Mouse (Mus musculus): ENCODE results near the gene Hist1h4k. TPM values are rescaled to one million over a fixed set of nuclear protein-coding genes. Genes with fewer than 3 reads are reported as not detected.
"Not testable (repeated sequence)": the region's sequence is repeated elsewhere in the genome, so short reads cannot be mapped to it uniquely, and the experiment has no call there.

Hist1h4k gene
- polyA plus RNA-seq, 1 experiment from 2014 or later, result 3.0 TPM

DNA sequence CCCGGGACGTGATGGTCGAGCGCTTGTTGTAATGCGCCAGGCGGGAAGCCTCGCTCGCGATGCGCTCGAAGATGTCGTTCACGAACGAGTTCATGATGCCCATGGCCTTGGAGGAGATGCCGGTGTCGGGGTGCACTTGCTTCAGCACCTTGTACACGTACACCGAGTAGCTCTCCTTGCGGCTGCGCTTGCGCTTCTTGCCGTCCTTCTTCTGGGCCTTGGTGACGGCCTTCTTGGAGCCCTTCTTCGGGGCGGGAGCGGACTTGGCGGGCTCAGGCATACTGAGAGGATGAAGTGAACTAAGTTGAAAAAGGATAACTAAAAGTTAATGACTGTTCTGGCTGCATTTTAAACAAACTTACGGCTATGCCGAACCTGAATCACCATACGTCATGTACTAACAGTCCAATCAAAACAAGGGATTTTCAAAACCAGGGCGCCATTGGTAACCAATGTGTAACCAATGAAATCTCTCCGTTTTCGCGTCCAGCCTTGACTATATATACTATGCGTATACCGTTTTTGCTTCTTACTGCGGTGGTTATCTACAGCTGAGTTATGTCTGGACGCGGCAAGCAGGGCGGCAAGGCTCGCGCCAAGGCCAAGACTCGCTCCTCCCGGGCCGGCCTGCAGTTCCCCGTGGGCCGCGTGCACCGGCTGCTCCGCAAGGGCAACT, 34.3 kb downstream of the Hist1h4k start, which contains the start of the genes Hist1h2bl and Hist1h2ai:
Gene Hist1h2bl (minus strand): TSS at position 280 of the 676 bp plus-strand sequence.
Gene Hist1h2ai (plus strand): TSS at position 559 of the 676 bp plus-strand sequence.
- 0% methylated on average over 36 of the region's 50 CpGs for WGBS
- peaks cover 25% of the 10 kb centered on the region for H3K4me1 ChIP-seq (replicated peaks)
- peak; percentile 92 for ATAC-seq (replicated peaks; ENCODE audit: insufficient number of reproducible peaks, insufficient read depth, low FRiP score, low read depth)

DNA sequence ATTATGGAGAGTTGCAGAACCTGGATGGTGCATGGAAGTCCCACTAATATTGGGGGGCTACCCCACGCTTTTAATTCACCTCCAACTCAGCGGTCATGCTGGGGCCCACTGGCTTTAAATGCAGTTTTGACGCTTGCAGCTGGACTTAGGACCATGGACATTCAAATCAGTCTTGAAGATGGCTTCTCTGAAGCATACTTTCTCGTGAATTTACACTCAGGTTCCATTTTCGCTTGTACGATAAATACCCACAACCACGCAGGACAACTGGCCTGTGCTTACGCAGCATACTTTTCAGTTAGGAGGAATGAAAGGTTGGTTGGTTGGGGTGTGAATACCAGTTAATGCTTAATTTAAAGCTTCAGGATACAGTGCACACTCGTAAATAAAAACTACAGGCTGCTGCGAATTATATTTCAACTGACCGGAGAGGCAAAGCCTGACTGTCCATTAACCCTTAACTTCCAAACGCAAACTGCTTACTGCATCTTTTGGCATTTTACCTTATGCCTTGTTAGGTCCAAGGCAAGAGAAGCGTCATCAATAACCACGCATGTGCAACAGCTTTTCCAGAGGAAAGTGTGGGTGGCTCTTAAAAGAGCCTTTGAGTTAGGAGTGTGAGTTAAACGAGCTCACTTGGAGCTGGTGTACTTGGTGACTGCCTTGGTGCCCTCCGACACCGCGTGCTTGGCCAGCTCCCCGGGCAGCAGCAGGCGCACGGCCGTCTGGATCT, 35.0 kb downstream of the Hist1h4k start:
- H3K4me2 ChIP-seq, result peak overlapping the region; percentile 83
- H3K27me3 ChIP-seq, result no peaks in the 10 kb centered on the region
- peak overlapping the region; percentile 56 for H3K9ac ChIP-seq
- H3K4me1 ChIP-seq (replicated peaks), result peaks cover 23% of the 10 kb centered on the region
- WGBS, result under 1% methylated on average over 22 of the region's 22 CpGs
- H3K36me3 ChIP-seq, result no peaks in the 10 kb centered on the region
- H3K9me3 ChIP-seq (replicated peaks), result no peaks in the 10 kb centered on the region
- H3K27ac ChIP-seq, result peak overlapping the region; percentile 91
- peak overlapping the region; percentile 49 for H3K4me3 ChIP-seq
- ATAC-seq (replicated peaks; ENCODE audit: insufficient number of reproducible peaks, insufficient read depth, low FRiP score, low read depth), result no peak

More for the DNA sequence above, 34.3 kb downstream of the Hist1h4k start, which contains the start of the genes Hist1h2bl and Hist1h2ai:
- Histone ChIP-seq H3K4me2 (peak within 1 kb of the TSS; percentile 83), H3K4me3 (peak within 1 kb of the TSS; percentile 49), H3K9ac (peak within 1 kb of the TSS; percentile 63), H3K27ac (peak within 1 kb of the TSS; percentile 91)
- not testable (repeated sequence) for H3K9me3 ChIP-seq (replicated peaks); H3K27me3 ChIP-seq; H3K36me3 ChIP-seq

DNA sequence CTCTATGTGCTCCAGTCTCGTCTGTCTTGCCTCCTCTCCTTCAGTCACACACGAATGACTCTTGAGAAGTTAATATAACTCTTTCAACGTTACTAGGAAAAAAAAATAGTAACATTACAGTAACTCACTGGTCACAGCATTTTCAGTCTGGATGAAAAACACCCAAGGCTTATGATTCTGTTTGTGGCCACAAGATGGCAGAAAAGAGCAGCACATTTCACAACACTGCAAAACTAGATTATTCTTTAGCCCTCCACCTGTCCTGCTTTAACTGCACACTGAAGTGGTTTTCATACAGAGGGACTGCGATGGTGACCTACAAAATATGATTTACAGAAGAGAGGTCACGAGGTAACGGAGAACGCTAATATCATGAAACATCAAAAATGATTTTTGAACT, 35.6 kb downstream of the Hist1h4k start:
- Histone ChIP-seq H3K4me3 (peak overlapping the region; percentile 49), H3K27me3 (no peaks in the 10 kb centered on the region), H3K27ac (peak overlapping the region; percentile 91), H3K9ac (0 out of 2 replicates have a peak overlapping the region, but pooled peaks have one; percentile 56), H3K36me3 (no peaks in the 10 kb centered on the region), H3K4me2 (peak overlapping the region; percentile 83), H3K9me3 (replicated peaks) (no peaks in the 10 kb centered on the region), H3K4me1 (replicated peaks) (peaks cover 23% of the 10 kb centered on the region)
- WGBS, result 1% methylated on average over 7 of the region's 7 CpGs
- ATAC-seq (replicated peaks; ENCODE audit: insufficient number of reproducible peaks, insufficient read depth, low FRiP score, low read depth), result no peak

DNA sequence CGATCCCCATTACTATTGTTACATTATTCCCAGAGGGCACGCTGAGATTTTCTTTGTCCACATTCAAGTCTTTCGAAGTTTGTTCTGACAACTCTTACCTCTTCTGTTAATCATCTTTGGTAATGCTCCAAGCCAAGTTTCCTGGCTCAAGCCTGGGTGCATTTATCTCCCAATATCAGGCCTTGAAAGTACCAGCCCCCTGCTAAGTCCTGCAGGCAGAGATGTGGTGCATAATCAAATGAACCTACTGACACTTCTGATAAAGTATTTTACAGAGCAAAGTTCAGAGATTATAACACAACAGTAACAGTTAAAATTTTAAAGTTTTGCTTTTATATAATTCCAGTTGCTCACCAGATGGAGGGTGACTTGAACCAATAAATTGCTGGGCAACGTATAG, 38.6 kb downstream of the Hist1h4k start:
- H3K4me1 ChIP-seq (replicated peaks), result peaks cover 9% of the 10 kb centered on the region
- WGBS, result 28% methylated on average over 4 of the region's 4 CpGs
- H3K4me3 ChIP-seq, result peak overlapping the region; percentile 82
- H3K27me3 ChIP-seq, result no peaks in the 10 kb centered on the region
- no peak for ATAC-seq (replicated peaks; ENCODE audit: insufficient number of reproducible peaks, insufficient read depth, low FRiP score, low read depth)
- H3K9me3 ChIP-seq (replicated peaks), result no peaks in the 10 kb centered on the region
- peak overlapping the region; percentile 65 for H3K4me2 ChIP-seq
- H3K36me3 ChIP-seq, result no peaks in the 10 kb centered on the region
- 0 out of 2 replicates have a peak overlapping the region, but pooled peaks have one; percentile 40 for H3K9ac ChIP-seq
- H3K27ac ChIP-seq, result no peak overlapping the region

DNA sequence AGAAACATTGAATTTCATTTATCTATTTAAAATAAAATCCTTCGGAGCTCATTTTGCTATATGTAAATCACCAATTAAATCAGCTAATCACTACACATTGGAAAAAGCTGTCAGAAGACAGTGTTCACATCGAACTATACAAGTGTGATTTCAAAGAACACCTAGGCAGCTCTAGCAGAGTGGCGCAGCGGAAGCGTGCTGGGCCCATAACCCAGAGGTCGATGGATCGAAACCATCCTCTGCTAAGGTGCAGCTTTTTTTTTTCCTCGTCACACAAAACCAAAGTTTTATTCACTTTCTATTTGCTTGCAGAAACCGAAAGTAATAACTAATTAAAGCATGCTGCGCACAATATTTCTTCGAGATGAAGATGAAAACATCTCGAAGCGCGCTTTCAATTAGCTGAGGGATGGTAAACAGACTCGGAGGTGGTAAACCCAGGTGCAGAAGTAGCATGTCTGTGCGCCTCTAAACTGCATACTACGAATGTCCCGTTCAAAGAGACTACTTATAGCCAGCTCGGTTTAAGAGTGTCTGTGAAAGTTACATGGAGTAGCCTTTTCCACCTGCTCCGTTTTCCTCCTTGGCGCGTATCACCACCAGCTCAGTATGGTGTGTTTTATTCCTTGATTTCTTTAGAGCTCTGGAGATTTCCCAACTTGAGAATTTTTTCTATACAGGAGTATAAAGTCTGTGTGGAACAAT, 39.3 kb downstream of the Hist1h4k start:
- peak; percentile 73 for ATAC-seq (replicated peaks; ENCODE audit: insufficient number of reproducible peaks, insufficient read depth, low FRiP score, low read depth)
- H3K9ac ChIP-seq, result peak overlapping the region; percentile 40
- 3% methylated on average over 22 of the region's 22 CpGs for WGBS

DNA sequence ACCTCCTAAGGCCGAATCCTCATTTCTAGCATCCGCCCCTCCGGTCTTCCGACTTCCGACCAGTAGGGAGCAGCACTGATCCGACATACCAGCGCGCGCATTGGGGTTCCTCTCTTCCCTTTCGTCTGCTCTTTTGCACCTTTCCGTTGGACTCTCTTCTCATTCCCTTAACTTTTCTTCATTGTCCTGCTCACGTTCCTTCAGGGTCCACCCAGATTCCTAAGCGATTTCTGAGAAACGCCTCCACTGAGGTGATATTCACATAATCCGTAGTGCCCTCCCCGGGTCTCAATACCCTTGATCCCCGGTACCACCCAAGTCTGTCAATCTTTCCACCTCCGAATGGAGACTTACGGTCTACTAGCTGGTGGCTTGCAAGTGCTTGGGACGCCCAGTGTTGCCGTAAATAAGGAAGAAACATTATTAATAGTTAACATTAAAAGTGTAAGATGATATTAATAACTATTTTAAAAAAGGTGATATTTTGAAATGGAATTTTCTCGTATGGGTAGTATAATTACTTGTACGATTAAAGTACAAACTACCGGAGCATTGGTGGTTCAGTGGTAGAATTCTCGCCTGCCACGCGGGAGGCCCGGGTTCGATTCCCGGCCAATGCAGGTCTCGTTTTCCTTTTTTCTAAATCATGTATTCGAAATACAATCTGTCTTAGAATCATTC, 40.1 kb downstream of the Hist1h4k start:
- peaks cover 4% of the 10 kb centered on the region for H3K4me1 ChIP-seq (replicated peaks)
- WGBS, result under 1% methylated on average over 32 of the region's 32 CpGs
- ATAC-seq (replicated peaks; ENCODE audit: insufficient number of reproducible peaks, insufficient read depth, low FRiP score, low read depth), result peak; percentile 72; the same call in 1 of the 2 replicates
- H3K27ac ChIP-seq, result peak overlapping the region; percentile 89
- no peaks in the 10 kb centered on the region for H3K27me3 ChIP-seq
- H3K9me3 ChIP-seq (replicated peaks), result no peaks in the 10 kb centered on the region
- H3K4me3 ChIP-seq, result peak overlapping the region; percentile 82
- no peaks in the 10 kb centered on the region for H3K36me3 ChIP-seq
- H3K4me2 ChIP-seq, result peak overlapping the region; percentile 65
- H3K9ac ChIP-seq, result peak overlapping the region; percentile 69

More for the DNA sequence above, 39.3 kb downstream of the Hist1h4k start:
- no peaks in the 10 kb centered on the region for H3K9me3 ChIP-seq (replicated peaks)
- no peaks in the 10 kb centered on the region for H3K36me3 ChIP-seq
- H3K27ac ChIP-seq, result peak overlapping the region; percentile 43; the same call in 1 of the 2 replicates
- no peaks in the 10 kb centered on the region for H3K27me3 ChIP-seq
- H3K4me3 ChIP-seq, result peak overlapping the region; percentile 82
- peak overlapping the region; percentile 65 for H3K4me2 ChIP-seq
- H3K4me1 ChIP-seq (replicated peaks), result peaks cover 8% of the 10 kb centered on the region

DNA sequence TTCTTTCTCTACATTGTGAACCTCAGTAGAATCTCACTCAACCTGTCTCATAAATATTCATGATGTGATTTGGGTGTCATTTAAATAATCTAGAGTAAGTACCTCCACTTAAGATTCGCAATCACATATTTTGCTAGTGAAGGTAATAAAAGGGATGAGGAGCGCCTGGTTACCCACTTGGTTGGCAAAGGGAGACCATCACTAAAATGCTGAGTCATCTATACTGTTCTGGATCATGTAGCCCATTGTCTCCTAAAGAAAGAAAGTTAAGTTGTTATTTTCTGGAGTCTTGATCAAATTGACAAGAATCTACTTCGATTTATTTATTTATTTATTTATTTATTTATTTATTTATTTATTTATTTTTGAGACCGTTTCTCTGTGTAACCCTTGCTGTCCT, 43.6 kb downstream of the Hist1h4k start:
- no peaks in the 10 kb centered on the region for H3K36me3 ChIP-seq
- H3K4me1 ChIP-seq (replicated peaks), result no peaks in the 10 kb centered on the region
- ATAC-seq (replicated peaks; ENCODE audit: insufficient number of reproducible peaks, insufficient read depth, low FRiP score, low read depth), result no peak
- no peak overlapping the region for H3K4me3 ChIP-seq
- H3K27ac ChIP-seq, result no peak overlapping the region
- H3K4me2 ChIP-seq, result no peak overlapping the region
- 67% methylated on average over 4 of the region's 4 CpGs for WGBS
- no peaks in the 10 kb centered on the region for H3K9me3 ChIP-seq (replicated peaks)
- no peak overlapping the region for H3K9ac ChIP-seq
- no peaks in the 10 kb centered on the region for H3K27me3 ChIP-seq

Small RNA genes lying within 50 kb of the gene (microRNA-seq; reads per million reads assigned to microRNA genes)
- gene Gm44346, result not detected
- not detected for gene Gm44357
- not detected for gene Gm44367
- not detected for gene Gm44454

Other genes starting within 250 kb of the Hist1h4k start
- 15.7 and 17.9 TPM in 2 replicates for gene Gm11273, start 249.1 kb downstream of the Hist1h4k start, polyA plus RNA-seq (2015; fragmentation: Nextera tagmentation; extraction: Ambion mirVana)
- 3.5 and 4.0 TPM in 2 replicates for gene Zkscan8, start 219.4 kb downstream of the Hist1h4k start, polyA plus RNA-seq (2015; fragmentation: Nextera tagmentation; extraction: Ambion mirVana)
- 0.10 TPM in 1 of 2 replicates, not detected in the other for gene Olfr1366, start 207.7 kb downstream of the Hist1h4k start, polyA plus RNA-seq (2015; fragmentation: Nextera tagmentation; extraction: Ambion mirVana)
- not detected in 2 replicates for gene Olfr1535, start 190.6 kb downstream of the Hist1h4k start, polyA plus RNA-seq (2015; fragmentation: Nextera tagmentation; extraction: Ambion mirVana)
- gene Olfr1364, start 168.7 kb downstream of the Hist1h4k start, polyA plus RNA-seq (2015; fragmentation: Nextera tagmentation; extraction: Ambion mirVana), result not detected in 2 replicates
- gene Olfr1362, start 136.5 kb downstream of the Hist1h4k start, polyA plus RNA-seq (2015; fragmentation: Nextera tagmentation; extraction: Ambion mirVana), result not detected in 2 replicates
- gene Olfr11, start 108.0 kb downstream of the Hist1h4k start, polyA plus RNA-seq (2015; fragmentation: Nextera tagmentation; extraction: Ambion mirVana), result not detected in 2 replicates
- not detected in 2 replicates for gene Olfr1361, start 87.1 kb downstream of the Hist1h4k start, polyA plus RNA-seq (2015; fragmentation: Nextera tagmentation; extraction: Ambion mirVana)
- not detected in 2 replicates for gene Olfr1360, start 73.1 kb downstream of the Hist1h4k start, polyA plus RNA-seq (2015; fragmentation: Nextera tagmentation; extraction: Ambion mirVana)
- gene Olfr1359, start 52.4 kb downstream of the Hist1h4k start, polyA plus RNA-seq (2015; fragmentation: Nextera tagmentation; extraction: Ambion mirVana), result not detected in 2 replicates
- gene Hist1h2bl, start 34.4 kb downstream of the Hist1h4k start, polyA plus RNA-seq (2015; fragmentation: Nextera tagmentation; extraction: Ambion mirVana), result 0.47 and 1.3 TPM in 2 replicates
- 9.9 and 11.4 TPM in 2 replicates for gene Hist1h2ai, start 34.1 kb downstream of the Hist1h4k start, polyA plus RNA-seq (2015; fragmentation: Nextera tagmentation; extraction: Ambion mirVana)
- 1.5 and 5.4 TPM in 2 replicates for gene Hist1h3h, start 32.8 kb downstream of the Hist1h4k start, polyA plus RNA-seq (2015; fragmentation: Nextera tagmentation; extraction: Ambion mirVana)
- 1.3 and 2.3 TPM in 2 replicates for gene Hist1h2bm, start 28.5 kb downstream of the Hist1h4k start, polyA plus RNA-seq (2015; fragmentation: Nextera tagmentation; extraction: Ambion mirVana)
- 0.66 and 0.67 TPM in 2 replicates for gene Hist1h4j, start 15.4 kb downstream of the Hist1h4k start, polyA plus RNA-seq (2015; fragmentation: Nextera tagmentation; extraction: Ambion mirVana)
- gene Hist1h2ak, start 3.3 kb upstream of the Hist1h4k start, polyA plus RNA-seq (2015; fragmentation: Nextera tagmentation; extraction: Ambion mirVana), result 9.5 and 11.0 TPM in 2 replicates
- 2.0 and 3.0 TPM in 2 replicates for gene Hist1h2bn, start 3.6 kb upstream of the Hist1h4k start, polyA plus RNA-seq (2015; fragmentation: Nextera tagmentation; extraction: Ambion mirVana)
- gene Hist1h1b, start 30.1 kb upstream of the Hist1h4k start, polyA plus RNA-seq (2015; fragmentation: Nextera tagmentation; extraction: Ambion mirVana), result 8.6 and 10.7 TPM in 2 replicates
- gene Hist1h3i, start 32.9 kb upstream of the Hist1h4k start, polyA plus RNA-seq (2015; fragmentation: Nextera tagmentation; extraction: Ambion mirVana), result 56.3 and 60.4 TPM in 2 replicates
- gene Hist1h2an, start 36.7 kb upstream of the Hist1h4k start, polyA plus RNA-seq (2015; fragmentation: Nextera tagmentation; extraction: Ambion mirVana), result 2.3 and 3.2 TPM in 2 replicates
- gene Hist1h2bp, start 37.0 kb upstream of the Hist1h4k start, polyA plus RNA-seq (2015; fragmentation: Nextera tagmentation; extraction: Ambion mirVana), result 0.86 and 1.4 TPM in 2 replicates
- 7.2 and 7.3 TPM in 2 replicates for gene Hist1h2bq, start 59.7 kb upstream of the Hist1h4k start, polyA plus RNA-seq (2015; fragmentation: Nextera tagmentation; extraction: Ambion mirVana)
- gene Hist1h2ao, start 60.0 kb upstream of the Hist1h4k start, polyA plus RNA-seq (2015; fragmentation: Nextera tagmentation; extraction: Ambion mirVana), result 3.5 TPM in 1 of 2 replicates, not detected in the other
- not detected in 2 replicates for gene Hist1h4m, start 61.2 kb upstream of the Hist1h4k start, polyA plus RNA-seq (2015; fragmentation: Nextera tagmentation; extraction: Ambion mirVana)
- 6.2 and 11.6 TPM in 2 replicates for gene Hist1h4n, start 81.7 kb upstream of the Hist1h4k start, polyA plus RNA-seq (2015; fragmentation: Nextera tagmentation; extraction: Ambion mirVana)
- gene Hist1h2ap, start 83.0 kb upstream of the Hist1h4k start, polyA plus RNA-seq (2015; fragmentation: Nextera tagmentation; extraction: Ambion mirVana), result 1,372 and 1,424 TPM in 2 replicates
- 7.8 TPM in 2 replicates for gene Hist1h2br, start 83.2 kb upstream of the Hist1h4k start, polyA plus RNA-seq (2015; fragmentation: Nextera tagmentation; extraction: Ambion mirVana)
- gene Zfp184, start 194.6 kb upstream of the Hist1h4k start, polyA plus RNA-seq (2015; fragmentation: Nextera tagmentation; extraction: Ambion mirVana), result 3.8 and 5.1 TPM in 2 replicates
- not detected in 2 replicates for gene Pom121l2, start 230.7 kb upstream of the Hist1h4k start, polyA plus RNA-seq (2015; fragmentation: Nextera tagmentation; extraction: Ambion mirVana)

Measured in heart, embryonic 15.5 days (tissue).